Mouse (Mus musculus) olfactory bulb, adult 2 months (tissue): ENCODE measurements around the gene Sdc3.

Experiments
- CTCF ChIP-seq: fragments of 200-500 bp; IDR thresholded peaks from 2 replicates; pipeline ENCODE4 v1.5.1; 2012; ENCODE audit warnings: low read depth, mild to moderate bottlenecking, low read length, moderate library complexity; ENCODE audit not compliant: insufficient read depth
- POLR2A ChIP-seq: fragments of 200-500 bp; IDR thresholded peaks from 2 replicates; pipeline ENCODE4 v1.6.1; 2012; ENCODE audit warnings: mild to moderate bottlenecking, low read depth, low read length, moderate library complexity; ENCODE audit not compliant: insufficient read depth

DNA sequence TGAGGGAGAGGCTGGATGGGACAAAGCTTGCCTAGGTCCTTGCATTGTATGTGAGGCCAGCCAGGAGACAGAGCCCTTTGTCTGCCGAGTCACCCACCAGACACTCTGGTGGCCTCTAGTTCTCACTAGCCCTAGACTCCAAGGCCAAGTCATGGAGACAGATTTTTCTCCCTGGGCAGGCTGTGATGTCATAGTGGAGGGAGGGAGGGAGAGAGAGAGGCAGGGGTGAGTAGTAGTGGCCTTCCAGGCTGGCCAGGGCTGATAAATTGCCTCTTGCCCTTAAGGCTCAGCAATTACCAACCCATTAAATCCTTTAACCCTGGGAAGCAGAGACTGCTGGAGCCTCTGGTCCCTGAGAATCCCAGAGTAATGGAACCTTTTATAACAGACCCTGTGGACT is 41.8 kb downstream of the Sdc3 start:
- TF ChIP-seq CTCF, result no peak
- TF ChIP-seq POLR2A, result no peak
